Mouse (Mus musculus) cerebellum, adult 11-12 months (tissue): ENCODE measurements around the gene Fam166a.
A peak's percentile ranks its signal among the peaks of the same experiment; 100 is the strongest.

Experiments
- DNase-seq: peaks from one replicate; pipeline ENCODE4 v3.0.0; 2022

Fam166a gene

DNA sequence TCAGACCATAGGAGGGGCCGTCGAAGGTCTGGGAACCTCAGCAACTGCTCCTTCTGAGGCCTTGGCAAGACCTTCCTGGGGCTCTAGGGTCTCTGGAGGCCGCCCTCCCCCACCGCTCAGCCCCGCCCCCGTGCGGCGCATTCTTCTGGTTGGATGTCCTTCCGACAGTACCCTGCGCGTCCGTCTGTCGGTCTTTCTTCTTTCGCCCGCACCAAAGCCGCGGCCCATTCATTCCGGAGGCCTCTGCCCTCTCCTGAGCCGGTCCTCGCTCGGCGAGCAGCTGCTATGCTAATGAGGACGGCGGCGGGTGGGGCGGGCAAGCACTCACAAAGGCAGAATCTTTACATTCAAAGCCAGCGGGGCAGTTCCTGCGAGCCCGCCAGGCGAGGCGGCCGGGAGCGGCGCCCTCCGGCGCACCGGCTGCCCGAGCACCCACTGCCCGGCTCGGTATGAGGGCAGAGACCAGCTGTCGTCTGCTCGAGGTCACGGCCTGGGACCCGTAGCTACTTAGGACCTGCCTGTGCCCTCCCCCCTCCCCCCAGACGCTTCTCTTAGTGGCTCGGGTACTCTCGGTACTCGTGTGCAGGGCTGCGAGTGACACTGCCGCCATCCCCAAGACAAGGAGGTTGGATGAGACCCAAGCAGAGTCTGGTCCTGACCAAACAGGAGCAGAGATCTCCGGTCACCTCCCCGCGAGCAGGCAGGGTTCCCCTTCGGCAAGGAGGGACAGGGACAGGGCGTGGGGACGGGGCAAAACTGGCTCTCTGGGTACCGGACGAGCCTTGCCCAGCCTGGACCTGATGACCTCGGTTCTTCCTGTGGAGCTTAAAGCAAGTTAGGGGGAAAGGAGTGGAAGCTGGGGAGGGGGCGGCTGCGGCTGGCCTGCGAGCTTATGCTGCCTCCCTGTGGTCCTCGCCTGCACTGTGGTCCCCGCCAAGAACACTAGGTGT, 32.6 kb upstream of the Fam166a start:
- no peak for DNase-seq

DNA sequence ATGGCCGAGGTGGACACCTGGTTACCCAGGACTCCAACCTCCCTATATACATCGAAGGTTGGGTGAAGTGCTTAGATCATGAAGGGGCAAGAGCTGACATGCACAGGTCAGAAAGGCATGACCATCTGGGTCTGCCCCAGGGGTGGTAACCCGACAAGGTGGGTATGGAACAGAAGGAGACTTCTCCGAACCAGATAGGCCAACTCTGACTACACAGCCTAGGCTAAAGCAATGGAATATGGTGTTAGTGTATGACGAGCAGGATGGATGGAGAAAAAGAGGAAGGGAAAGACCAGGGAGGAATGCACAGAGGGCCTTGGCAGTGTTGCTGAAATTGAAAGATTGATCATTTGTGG, 32.0 kb upstream of the Fam166a start:
- no peak for DNase-seq

DNA sequence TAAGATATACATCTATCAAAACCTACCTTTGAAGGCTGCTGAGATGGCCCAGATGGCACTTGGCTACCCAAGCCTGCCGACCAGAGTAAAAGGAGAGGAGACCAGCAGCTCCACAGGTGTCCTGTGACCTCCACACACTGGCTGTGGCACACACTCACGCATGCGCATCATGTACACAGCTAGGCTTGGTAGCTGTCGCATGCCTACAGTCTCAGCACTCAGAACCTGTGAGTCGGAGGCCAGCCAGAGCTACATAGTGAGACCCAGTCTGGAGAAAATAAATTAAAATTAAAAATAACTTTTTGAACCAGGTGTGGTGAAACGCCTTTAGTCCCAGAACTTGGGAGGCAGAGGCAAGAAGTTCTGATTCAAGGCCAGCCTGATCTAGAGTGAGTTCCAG, 30.7 kb upstream of the Fam166a start:
- no peak for DNase-seq

DNA sequence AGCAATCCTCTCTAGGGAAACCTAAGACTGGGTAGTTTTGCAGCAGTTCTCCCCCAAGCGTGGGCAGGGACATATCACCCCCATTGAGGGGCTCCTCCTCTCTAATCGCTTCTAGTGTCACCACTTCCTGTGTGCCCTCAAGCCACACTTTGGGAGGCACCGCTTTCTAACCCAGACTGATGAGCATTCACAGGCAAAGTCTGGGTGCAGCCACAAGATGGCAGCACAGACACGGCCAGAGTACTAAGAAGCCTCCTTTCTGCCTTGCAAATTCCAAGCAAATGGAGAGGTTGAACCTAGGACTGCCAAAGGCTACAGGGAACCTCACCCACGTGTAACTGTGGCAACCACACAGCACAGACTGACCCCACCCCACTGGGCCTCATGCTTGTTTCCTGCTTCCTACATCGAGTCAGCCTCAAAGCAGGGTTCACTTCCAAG, 25.2 kb upstream of the Fam166a start:
- DNase-seq: peak; percentile 83

DNA sequence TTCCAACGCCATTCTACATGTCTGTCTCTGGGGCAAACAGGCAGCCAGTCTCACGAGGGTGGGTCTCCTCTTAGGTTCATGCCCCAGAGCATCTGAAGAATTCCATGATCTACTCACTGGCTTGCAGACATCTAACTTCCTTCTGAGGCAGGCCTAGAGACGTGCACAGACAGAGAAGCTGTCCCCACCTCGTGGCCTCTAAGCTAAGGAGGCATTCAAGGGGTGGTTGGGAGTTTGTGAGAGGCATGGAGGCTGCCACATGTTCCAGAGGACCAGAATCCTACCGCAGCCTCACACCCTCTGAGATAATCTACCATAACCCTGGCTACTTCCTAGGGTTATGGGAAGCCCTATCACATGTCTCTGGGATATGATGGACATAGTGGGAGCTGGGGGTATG, 24.5 kb upstream of the Fam166a start:
- no peak for DNase-seq

DNA sequence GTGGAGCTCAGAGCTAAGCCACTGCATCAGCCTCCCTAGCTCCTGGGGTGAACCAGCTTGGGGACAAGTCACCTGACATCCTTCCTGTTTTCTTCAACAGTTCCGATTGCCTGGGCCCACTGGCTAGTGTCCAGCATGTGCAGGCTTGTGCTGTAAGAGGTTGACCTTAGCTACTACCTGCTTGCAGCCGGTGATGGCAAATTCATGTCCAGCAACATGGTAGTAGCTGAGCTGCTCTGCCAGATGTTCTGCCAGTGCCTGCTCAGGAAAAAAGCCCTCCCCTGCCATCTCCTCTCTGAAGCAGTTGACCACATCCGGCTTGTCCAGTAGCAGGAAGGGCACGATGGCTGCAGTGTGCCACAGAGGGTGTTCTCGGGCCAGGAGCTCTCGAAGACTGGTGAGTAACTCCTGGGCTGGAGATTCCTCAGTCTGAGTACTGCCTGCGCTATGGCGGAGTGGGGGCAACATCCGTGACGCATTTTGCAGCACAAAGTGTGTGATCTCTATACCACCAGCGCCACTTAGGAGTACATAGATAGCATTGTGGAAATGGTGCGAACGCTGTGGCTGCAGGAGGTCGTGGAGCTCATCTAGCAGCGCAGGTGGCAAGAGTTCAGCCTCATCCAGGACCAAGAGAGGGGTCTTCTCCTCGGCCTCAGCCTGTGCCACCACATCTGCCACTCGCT, 23.9 kb upstream of the Fam166a start:
- no peak for DNase-seq

DNA sequence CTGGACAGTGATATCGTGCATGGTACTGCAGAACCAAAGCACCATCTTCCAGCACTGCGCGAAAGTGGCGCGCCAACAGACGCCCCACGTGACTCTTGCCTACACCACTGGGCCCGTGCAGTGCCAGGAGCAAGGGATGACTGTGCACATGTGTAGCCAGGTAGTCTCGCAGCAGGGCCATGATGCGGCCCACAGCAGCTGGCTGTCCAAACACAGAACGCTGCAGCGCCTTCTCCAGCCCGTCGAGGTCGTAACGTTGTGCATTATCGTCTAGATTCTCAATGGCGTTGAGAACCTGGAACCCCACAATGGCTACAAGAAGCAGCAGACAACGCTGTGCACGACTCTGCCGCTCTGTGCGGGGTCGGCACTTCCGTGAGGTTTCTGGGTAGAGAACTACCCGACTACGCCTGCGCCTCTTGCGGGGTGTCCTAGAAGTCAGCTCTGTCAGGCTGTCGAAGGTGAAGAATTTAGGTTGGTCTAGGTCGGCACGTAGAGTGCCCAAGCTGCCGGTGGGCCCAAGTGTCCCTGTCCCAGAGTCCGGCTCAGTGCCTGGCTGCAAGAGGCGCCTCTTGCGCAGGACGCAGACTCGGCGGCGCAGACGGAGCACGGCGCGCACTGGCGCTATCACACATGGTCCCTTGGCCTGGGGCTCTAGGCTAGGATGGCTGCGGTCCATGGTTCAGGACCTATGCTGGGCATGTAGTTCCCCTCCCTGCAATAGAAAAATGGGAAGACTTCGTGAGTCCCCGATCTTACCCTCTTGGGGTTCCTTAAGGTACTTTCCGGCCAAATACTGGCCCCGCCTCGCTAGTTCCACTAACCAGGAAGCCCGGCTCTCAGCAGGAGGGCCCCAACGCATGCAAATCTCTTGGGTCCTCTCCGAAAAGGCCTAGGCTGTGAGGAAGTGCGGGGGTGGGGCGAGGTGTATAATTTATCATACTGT, 23.1 kb upstream of the Fam166a start:
- DNase-seq: no peak

DNA sequence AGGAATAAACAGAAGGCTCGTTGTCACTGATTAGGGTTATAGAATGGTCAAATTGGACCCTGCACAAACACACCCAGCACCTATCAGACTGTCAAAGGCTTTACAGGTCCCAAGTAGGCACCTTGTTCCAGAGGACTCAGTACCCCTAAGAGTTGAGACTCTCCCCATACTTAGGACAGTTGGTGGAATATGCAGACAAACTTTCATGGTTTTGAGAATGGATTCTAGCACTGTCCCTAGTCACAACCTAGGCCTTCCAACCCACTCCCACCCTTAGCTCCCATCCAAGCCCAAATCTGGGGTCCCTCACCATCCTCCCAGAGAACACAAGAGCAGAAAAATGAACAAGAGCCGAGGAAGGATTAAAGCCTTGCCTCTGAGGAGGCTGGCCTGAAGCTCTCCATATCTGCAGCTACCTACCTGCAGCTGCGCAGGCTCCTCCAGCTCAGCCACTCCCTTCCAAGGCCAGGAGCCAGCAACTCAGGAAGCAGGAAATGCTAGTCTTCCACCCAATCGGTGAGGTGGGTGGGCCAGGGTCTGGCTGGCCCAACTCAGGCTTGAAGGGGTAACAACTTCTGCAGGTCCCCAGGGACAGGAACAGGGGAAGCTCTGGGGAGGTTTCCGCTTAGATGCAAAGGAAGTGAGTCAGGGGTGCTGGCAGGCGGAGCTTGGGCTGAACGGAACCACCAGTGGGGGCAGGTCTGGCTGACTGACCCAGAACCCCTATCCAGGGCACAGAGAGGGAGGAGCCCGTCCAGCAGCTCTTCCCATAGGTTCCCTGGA, 22.2 kb upstream of the Fam166a start, which contains the start of gene Tor4a:
Gene Tor4a (minus strand): TSS at position 715 of the 783 bp plus-strand sequence.
- DNase-seq: no peak

DNA sequence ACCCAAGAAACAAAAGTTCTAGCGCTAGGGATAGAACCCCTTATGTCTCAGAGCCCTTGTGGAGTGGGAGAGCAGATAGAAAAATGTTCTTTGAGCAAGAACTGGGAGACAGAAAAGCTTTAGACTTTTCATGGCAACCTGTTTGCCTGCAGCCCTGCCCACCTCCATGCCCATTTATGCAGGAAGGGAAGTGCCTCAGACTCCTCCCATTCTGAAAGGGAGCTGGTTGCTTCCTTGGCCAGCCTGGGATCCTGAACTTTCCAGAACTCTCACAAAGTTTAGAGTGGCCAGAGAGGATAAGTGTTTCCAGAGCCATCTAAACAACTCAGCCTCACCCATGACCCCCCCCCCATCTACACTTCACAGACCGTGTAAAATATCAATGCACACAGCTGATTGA, 21.4 kb upstream of the Fam166a start:
- no peak for DNase-seq

DNA sequence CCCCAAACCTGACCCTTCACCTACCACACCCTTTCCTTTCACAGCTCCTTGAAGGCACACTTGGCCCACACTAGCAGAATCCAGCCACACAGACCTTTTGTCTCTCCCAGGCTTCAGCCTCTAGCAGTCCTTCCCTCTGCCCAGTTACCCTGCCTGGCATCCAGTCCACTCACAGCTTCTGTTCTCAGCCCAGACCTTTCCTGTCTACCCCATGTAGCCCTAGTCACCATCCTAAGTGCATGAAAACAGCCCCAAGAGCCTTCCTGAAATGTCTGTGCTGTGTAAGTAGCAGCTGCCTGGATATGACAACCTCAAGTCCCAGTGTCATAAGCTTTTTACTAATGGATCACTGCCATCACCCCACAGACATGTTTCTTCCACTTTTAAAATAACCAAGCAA, 20.6 kb upstream of the Fam166a start:
- no peak for DNase-seq

DNA sequence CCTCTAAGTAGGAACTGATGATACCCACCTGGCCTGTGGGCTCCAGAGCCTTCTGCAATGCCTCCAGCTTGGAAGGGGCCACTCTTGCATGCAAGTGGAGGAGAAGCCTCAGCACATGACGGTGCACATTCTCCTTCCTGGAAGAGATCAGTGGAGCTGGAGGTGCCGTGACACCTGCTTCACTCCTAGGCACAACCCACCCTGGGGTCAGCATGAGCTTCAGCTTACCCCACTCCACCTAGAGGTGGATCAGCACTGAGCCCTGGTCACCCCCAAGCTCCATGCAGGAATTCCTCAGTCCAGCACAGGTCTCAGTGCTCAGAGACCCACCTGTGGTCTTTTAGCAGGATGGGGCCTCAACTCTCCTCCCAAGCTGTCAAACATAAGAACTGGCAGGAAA, 17.9 kb upstream of the Fam166a start:
- no peak for DNase-seq

DNA sequence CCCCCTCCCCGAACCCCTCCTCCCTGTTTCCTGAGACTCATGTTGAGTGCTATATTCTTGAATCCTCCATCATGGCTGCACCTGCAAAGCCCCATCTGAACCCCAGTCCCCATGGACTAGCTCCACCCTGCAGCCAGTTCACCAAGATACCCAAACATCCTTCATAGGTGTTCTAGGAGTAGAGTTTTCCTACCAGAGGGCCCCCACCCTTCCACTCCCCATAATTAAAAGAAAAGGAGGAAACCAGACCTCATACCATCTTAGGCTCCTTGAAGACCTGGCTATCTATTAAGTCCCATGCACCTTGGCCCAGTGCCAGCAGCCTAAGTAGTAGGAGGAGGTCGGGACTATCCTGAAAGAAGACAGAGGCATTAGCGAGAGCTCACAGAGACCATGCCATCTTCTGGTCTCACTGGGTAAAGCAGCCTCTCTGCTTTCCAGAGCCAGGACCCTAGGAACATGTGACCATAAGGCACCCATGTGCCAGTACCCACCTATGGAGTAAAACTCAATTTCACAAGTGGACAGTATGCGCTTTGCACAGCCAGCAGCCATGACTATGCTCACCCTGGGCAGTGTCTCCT, 14.8 kb upstream of the Fam166a start:
- DNase-seq: no peak

DNA sequence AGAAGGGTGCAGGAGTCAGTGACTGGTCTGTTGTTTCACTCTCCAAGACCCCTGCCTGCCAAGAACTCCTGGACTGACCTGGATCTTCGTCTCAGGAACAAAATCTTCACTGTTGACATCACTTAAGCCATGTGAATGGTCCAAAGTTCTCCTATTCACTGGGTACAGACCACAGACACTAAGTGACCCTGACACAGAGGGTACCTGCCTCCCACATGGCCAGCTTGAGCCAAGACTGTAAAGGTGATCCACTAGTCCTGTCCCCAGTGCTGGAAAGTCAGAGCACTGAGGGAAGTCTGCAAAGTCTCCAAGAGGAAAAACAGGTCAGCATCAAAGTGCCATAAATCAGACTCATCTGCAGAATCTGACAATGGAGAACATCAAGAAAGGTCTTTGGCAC, 11.0 kb upstream of the Fam166a start:
- no peak for DNase-seq

DNA sequence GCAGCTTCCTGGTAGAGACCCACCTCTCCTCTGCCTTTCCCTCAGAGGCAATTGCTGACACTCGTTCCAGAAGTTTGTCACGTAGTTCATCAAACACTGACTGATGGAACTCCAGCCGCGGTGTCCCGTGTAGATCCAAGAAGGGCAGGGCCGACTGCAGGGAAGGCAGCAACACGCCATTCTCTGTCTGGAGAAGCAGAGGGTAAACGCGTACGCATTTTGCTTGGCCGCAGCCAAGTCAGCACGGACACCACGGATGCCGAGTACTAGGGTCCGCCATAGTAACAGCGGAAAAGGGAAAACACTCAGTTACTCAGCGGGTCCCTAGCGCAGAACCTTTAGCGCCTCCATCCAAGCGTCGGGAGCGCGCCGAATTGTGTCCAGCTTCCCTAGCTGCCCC, 7.9 kb upstream of the Fam166a start:
- no peak for DNase-seq

DNA sequence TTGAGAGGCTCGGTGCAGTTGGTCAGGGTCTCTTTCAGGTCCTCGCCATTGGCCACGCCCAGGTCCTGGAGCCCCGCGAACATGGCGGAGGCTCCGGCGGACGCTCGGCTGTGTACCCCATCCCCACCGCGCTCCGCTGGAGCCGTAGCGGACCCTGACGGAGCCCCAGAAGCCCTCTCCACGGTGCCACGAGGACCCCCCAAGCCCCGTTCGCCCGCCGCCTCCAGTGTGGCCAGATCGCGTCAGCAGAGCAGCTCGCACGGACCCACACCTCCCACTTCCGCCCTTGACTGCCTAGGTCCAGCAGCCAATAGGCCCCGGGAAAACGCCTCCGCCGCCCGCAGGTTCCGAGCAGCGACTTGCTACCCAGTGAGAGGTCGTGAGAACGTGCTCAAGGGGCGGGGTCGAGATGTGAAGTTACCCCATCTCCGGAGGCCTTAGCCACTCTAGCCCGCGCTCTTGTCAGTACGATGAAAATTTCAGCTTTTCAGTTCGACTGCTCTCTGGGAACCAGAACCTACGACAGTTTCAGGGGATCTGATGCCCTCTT, 7.3 kb upstream of the Fam166a start, which contains the start of gene Nelfb:
Gene Nelfb (minus strand): TSS at position 369 of the 550 bp plus-strand sequence.
- peak; percentile 84 for DNase-seq

DNA sequence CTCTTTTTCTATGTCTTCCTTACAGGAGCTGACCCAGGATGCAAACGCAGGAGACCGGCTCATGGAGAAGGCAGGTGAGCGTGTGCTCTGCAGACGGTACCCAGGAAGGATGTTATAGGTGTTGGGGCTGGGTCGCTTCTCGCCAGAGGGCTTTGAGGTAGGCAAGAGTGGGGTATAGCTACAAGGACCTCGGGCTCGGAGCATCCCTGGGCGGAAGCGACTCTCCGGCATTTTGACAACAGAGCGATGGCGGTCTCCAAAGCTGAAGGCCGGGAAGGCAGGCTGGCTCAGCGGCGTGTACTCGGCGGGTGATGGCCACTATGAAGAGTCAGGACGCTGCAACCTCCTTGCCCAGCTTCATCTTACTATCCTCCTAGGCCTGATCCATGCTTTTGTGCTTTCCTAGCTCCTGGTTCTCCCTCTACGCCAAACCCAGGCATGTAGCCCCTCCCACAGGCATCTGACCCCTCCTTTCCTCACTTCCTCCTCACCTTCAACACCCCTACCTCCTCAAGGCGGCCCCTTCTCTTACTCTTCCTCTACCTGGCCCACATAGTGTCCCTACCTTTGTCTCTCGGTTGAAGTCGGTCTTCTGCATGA, 5.2 kb upstream of the Fam166a start:
- no peak for DNase-seq

DNA sequence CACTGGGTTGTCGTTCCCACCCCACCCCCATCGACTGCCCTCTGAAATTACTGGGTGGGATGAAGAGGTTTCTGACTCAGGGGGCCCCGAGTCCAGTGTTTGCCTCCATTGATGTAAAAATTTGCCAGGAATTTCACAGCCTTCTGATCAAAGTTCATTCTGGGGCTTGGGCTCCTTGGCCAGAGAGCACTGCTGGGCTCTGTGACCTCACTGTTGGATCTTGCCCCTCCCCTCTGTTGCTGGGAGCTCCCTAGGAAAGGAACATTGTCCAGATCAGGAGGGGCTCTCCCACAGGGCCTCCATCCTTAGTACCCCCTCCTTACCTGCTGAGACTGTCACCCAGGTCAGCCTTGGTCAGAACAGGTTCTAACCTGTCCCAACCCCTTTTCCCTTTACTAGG, 4.1 kb upstream of the Fam166a start, which contains the start of gene Stpg3:
Gene Stpg3 (minus strand): TSS at position 194 of the 400 bp plus-strand sequence.
- no peak for DNase-seq

DNA sequence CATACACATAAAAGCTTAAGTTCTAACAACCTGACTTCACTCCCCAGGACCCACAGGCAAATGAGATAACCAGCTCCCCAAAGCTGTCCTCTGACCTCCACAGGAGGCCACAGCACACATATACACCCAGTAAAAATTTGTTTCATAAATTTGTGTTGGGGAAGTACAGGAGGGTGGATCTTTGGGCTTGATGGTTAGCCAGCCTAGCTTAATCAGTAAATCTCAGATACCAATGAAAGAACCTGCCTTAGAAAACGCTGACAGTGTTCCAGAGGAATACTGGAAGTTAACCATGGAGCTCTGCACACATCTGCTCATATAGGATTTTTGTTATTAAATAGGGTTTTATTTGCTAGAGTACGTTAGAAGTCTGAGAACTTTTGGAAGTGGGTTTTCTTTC, 879 bp upstream of the Fam166a start:
- no peak for DNase-seq

DNA sequence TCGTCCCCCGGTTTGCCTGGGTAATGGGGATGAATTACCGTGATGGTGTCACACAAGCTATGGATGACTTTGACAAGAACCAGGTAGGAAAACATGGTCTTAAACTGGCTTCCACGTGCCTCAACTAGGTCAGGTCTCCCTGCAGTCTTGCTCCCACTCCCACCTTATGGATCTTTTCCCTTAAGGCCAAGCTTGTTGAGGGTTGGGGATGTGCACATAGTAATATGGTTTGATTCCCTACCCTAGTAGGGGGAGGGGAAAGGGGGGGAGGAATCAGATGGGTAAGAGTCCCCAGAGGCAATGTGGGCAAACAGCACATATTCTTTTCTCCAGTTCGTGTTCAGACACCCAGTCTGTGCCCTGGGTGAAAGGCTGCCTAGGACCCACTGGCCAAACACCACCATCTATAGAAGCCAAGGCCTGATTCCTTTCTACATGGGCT, 2.8 kb downstream of the Fam166a start:
- no peak for DNase-seq

DNA sequence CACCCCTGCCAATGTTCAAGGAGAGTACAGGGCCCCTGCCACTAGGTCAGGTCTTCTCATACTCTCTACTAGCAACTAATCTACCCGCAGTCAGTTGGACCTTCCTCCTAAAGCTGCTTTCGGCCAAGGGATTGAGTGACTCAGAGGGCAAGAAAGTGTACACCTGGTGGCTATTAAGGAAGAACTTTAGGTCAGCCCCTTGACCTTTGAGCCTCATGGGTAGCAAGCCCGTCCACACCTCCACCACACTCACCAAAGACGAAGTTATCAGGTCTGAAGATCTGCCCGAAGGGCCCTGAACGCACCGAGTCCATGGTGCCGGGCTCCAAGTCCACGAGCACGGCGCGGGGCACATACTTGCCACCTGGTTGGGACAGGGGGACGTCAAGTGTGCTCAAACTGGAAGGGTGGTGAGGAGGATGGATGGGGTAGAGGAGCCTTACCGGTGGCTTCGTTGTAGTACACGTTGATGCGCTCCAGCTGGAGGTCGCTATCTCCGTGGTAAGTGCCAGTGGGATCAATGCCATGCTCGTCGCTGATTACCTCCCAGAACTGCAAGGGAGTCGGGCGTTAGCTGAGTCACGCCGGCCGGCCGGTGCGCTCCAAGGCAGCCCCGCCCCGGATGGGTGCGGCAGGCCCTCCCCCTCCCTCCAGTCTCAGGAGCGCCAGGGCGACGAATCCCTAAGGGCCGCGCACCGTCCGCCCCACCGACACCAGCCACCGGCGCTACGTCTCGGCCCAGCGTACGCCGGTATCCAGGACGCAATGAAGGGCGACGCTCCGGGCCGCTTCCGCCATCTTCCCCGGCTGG, 5.3 kb downstream of the Fam166a start:
- peak; percentile 84 for DNase-seq
